Mouse (Mus musculus) MEL (cell line): ENCODE measurements around the gene Rasgef1b.

Experiments used
- CTCF ChIP-seq, 3 experiments: IDR thresholded peaks in 2 of 3; conservative IDR thresholded peaks in 1 of 3; 2 replicates each; pipeline ENCODE4 v1.5.1; 2011 to 2012; ENCODE audit warnings: low read length in 3 of 3, low read depth in 2 of 3, mild to moderate bottlenecking in 2 of 3, improper control_type of control experiment in 1 of 3, inconsistent platforms in 1 of 3, mixed read lengths in 1 of 3, moderate library complexity in 1 of 3; ENCODE audit not compliant: control insufficient read depth in 1 of 3, insufficient read depth in 1 of 3, poor library complexity in 1 of 3, severe bottlenecking in 1 of 3
- EP300 ChIP-seq, 2 experiments: IDR thresholded peaks; 2 replicates each; pipeline ENCODE4 v1.6.1; 2011; ENCODE audit warnings: improper control_type of control experiment in 2 of 2, low read length in 2 of 2, low read depth in 1 of 2, mild to moderate bottlenecking in 1 of 2
- MAZ ChIP-seq: IDR thresholded peaks from 2 replicates; pipeline ENCODE4 v1.6.1; 2012; ENCODE audit warnings: low read depth, mild to moderate bottlenecking, inconsistent platforms, low read length, improper control_type of control experiment
- POLR2AphosphoS2 ChIP-seq: IDR thresholded peaks from 2 replicates; pipeline ENCODE4 v1.6.1; 2011; ENCODE audit warnings: low read length, improper control_type of control experiment

DNA sequence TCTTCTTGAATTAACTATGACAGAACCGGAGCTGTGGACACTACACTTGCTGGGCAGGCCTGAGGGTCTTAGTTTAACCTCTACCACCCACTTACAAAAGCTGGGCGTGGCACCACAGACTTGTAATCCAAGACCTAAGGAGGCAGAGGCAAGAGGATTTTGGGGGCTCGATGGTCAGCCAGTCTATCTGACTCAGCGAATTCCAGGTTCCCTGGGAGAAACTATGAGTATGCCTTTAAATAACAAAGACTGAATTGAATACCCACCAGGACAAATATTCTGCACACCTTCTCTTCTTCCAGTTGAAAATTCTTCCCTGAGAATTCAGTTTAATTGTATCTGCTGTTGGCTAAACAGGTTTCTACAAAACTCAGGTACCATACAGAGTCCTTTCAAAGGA, 440.6 kb downstream of the Rasgef1b start:
- TF ChIP-seq POLR2AphosphoS2 (no peak), EP300 (IDR thresholded peaks at IDR 0.05; ENCODE audit: low read depth in 1 of 2, low read length in 2 of 2) (no peak), MAZ (no peak), CTCF (IDR thresholded peaks at IDR 0.05 in 2 of 3, conservative IDR thresholded peaks at IDR 0.05 in 1 of 3; ENCODE audit: control insufficient read depth in 1 of 3, insufficient read depth in 1 of 3, low read depth in 2 of 3, low read length in 3 of 3, poor library complexity in 1 of 3, severe bottlenecking in 1 of 3) (no peak)
